Mouse (Mus musculus): ENCODE data around the gene Fgr.

Gene Fgr

DNA sequence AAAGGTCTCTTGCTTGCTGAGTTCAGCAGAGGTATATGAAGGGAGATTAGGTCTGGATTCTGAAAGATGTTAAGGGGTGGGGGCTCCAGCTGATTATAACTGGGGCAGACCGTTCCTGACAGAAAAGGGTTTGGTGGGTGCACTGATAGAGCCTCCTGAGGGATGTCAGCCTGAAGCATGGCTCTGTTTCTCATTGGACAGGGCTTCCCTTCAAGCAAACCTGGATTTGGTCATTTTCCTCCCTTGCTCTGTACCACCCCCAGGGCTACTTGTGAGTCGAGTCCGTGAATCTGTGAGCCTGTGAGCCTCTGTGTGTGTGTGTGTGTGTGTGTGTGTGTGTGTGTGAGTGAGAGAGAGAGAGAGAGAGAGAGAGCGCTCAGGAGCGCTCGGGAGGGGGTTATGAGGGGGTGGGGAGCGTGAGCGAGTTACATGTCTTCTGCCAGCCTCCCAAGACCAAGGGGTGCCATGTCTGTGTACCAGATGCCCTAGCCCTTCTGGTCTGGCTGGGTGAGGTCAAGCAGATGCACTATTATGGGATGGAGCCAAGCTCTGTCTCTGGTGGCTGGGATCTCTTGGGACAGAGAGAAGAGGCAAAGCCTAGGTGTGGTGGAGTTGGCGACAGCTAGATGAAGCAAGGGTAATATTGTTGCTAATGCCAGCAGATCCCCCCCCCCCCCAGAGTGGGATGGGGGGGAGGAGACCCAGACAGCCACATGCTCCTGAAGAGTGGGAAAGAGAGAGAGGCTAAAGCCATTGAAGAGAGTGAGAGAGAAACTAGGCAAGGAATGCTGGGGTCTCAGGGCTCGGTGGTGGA is 41.2 kb downstream of the Fgr start:
- no peak for DNase-seq (ENCODE audit: low read depth, low spot score)

DNA sequence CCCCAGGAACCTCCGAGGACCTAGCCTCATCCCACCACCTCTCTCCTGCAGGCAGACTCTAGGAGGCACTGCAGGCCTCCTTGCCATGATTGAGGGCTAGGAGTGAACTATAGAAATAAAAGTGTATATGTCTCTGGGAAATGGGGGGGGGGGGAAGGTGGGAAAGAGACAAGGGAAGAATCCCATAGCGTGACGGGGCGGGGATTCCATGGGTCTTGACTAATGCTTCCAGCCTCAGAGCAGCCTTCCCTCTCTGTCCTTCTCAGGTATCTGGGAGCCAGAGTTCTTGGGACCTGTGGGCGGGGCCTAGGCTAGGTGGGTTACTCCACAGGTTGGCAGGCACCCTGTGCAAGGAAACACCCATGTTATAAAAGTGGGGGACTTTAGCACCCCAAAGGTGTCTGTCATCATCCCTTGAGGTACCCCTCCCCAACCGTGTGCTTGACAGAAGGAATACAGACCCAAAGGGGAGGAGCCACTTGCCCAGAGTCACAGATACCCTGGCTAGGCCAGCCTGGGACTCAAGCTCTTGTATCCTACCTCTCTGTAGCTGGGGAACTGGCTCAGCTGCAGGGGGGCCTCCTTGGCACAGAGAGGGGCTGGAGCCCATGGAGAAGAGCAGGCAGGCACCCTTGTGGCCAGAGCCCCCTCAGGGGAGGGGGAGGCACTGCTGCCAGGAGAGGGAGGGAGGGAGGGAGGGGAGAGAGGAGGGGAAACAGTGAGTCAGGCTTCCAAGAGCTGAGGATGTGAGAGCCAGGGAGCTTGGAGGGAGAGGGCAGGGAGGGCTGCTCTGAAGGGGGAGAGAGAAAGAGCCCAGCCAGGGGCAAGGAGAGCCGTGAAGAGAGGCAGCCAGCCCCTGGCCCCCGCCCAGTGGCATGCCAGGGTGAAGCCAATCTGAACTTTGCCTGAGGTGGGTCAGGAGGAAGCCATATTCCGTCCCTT is 42.1 kb downstream of the Fgr start:
- no peak for DNase-seq (ENCODE audit: low read depth, low spot score)

DNA sequence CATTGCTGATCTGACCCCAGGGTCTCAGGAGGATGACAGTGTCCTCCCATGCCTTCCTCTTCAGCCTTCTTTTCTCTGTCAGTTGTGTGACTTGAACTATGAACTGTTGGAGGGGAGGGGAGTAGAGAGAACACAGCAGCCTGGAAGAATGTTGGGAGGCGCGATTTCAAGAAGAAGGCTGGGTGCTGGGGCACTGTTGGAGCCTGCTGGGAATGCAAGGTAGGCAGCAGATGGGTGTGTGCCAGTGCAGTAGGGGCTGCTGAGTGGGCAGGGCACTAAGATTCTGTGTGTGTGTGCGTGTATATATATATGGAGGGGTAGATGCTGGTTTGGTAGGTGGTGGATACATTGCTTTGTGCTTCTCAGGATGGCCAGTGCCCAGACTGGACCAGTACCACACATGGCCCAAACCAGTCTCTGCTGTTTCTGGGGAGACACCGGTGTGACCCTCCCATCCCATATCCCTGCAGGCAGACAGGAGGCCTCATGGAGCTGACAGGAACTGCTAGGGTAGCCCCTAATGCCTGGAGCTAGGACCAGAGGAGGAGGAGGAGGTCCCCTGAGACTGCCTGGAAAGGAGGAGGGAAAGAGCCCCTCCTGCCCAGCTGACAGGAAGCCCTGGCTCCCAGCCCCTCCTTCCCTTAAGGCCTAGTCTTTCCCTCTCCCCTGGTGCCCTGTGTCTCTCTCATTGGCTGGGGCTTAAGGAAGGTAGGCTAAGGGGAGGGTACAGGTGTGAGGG is 43.0 kb downstream of the Fgr start:
- no peak for DNase-seq (ENCODE audit: low read depth, low spot score)

DNA sequence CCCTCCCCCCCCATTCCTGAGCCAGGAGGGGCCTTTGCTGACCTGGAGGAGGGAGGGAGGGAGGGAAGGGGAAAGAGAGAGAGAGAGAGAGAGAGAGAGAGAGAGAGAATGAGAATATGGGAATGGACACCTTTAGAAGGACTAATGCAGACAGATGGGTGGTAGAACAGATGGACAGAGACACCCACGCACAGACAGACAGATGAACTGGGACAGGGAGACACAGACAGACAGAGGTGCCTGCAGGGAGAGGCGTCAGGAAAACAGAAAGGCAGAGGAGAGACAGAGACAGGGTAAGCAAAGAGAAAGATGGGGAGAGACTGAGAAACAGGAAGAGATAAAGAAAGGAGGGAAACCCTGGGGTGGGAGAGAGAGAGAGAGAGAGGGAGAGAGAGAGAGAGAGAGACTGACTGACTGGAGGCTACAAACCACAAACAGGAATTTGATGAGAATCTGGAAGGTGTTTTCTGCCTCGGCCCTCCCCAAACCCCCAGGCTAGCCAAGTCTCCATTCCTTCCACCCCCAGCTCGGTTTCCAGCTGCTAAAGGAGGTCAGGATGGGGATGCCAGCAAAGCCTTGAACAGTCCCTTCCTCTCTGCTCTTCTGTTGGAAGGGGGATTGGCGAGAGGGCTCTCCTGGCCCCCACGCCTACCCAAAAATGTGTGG is 43.8 kb downstream of the Fgr start:
- no peak for DNase-seq (ENCODE audit: low read depth, low spot score)

DNA sequence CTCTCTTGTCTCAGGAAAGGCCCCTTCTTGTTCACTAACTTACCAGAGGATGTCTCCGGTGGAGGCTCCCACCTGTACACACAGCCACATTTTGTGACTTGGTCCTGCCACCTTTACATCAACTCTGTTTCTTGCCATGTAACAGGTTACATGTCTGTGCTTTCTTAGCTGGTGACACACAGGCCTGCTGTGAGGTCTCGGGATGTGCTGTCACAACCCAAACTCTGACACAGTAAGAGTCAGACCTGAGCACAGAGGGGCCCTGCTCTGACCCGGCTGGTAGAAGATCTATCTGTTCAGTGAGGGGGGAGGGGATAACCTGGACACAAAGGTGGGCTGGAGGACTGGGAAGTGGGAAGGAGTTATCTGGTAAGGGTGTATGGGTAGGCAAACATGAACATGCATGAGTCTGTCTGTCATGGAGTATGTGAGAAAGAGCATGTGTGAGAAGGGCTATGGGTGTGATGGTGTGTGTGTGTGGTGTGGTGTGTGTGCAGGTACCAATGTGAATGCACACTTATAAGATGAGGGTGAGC is 44.4 kb downstream of the Fgr start:
- DNase-seq (ENCODE audit: low read depth, low spot score), result no peak

DNA sequence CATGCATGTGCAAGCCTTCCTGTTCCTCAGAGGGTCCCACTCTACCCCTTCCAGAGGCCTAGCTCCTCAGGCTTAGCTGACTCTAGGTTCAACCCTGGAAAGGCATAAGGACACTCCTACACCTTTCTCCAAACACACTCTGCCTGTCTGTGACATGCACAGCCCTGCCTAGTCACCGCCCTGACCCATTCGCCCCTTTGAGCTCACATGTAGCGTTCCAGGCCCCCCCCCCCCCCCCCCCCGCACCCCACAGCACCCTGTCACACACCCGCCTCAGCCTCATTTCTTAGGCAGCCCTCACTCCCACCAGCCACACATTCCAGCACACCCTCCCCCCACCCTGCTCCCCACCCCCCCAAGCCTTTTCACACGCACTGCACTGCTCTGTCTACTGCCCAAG is 46.8 kb downstream of the Fgr start:
- DNase-seq (ENCODE audit: low read depth, low spot score), result peak; percentile 14

DNA sequence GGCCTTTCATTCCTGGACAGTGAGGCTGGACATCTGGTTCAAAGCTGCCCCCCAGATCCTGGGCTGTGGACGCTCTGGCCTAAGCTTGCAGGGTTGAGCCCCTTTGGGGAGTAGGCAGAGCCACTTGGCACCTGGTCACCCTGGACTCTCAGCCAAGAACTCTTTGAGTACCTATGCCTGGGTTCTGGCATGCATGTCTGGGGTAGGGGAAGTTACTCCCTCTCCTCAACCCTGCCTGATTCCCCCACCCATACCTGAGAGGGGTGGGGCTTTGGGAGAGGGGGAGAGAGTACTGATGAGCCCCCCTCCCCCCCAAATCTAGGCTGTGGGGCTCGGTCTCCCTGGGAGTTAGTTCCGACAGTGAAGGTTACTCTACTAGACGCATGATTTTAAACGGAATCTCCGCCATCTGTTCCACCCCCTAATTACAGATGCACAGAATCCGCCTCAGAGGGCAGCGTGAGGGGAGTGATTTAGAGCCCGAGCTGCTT is 47.3 kb downstream of the Fgr start:
- peak; percentile 75 for DNase-seq (ENCODE audit: low read depth, low spot score)

DNA sequence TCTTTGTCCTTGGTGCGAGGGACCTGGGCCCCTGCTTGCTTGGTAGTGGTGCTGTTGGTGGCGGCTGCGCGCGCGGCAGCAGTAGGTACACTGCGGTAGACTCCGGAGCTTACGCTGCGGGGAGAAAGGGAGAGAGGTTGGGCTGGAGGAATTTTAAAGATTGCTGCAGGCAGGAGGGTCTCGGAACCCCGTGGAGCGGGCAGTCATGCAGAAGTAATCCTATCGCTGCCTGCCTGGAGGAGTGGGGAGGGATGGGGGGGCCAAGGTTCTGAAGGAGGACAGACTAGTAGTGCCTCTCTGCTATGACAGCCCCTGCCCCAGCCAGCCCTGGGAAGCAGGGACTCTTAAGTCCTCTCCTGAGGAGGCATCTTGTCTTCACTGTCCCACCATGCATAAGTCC is 48.3 kb downstream of the Fgr start:
- peak; percentile 66 for DNase-seq (ENCODE audit: low read depth, low spot score)

DNA sequence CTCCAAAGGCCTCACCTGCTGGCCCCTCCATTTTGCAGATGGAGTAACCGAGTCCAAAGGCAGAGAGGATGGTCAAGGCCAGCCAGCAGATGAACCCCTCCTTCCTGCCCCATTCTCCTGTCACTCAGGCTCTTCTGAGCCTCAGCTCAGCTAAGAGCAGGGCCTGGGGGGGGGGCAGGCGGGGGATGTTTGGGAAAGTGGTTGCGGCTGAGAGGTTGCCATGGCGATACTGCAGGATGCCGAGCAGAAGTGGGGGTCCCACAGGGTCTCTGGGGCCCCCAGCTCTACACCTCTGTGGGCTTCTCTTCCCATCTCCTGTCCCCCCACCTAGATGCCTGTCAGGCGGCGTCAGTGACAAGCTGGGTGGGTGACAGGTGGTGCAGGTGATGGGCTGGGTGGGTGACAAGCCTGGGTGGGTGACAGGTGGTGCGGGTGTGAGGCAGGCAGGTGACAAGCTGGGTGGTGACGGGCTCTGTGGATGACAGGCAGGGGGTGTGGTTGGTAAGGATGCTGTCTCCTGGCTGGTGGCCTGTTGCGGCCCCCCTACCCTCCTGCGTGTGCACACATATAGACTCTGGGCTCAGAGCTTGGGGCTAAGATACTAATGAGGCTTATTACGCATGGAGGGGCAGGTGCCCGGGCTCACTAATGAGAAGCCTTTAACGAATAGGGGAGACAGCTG is 49.2 kb downstream of the Fgr start:
- DNase-seq (ENCODE audit: low read depth, low spot score), result no peak

DNA sequence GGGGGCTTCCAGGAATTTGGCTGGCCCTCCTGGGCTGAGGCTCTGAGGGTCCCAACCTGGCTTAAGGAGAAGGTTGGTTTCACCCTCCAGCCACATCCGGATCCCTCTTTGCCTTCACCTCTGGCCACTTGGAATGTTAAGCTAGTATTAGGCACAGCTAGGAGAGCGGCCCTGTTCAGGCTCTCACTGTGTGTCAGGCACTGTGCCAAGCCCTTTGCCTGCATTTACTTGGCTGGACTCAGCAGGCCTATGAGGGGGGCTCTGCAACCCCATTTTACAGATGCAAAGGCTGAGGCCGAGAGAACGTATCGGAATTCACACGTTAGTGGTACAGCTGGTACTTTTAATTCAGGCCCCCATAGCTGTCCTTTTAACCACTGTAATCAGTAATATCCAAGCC is 49.7 kb downstream of the Fgr start:
- no peak for DNase-seq (ENCODE audit: low read depth, low spot score)

DNA sequence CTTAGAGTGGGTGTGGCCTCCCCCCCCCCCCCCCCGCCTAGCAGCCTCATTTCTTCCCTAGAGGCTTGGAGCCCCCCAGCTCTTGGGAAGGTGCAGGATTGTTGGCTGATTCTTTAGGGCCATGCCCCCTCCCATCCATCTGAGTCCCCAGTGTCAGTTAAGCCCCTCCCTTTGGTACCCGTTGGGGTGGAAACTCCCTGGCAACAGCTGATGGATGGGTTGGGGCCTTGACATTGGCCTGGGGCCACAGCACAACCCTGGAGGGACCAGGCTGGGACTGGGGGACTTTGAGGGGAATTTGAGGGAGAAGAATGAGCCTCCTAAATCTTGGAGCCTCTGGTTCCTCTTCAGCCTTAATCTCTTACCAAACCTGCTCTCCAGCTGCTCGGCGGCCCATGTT is 50.5 kb downstream of the Fgr start:
- no peak for DNase-seq (ENCODE audit: low read depth, low spot score)

DNA sequence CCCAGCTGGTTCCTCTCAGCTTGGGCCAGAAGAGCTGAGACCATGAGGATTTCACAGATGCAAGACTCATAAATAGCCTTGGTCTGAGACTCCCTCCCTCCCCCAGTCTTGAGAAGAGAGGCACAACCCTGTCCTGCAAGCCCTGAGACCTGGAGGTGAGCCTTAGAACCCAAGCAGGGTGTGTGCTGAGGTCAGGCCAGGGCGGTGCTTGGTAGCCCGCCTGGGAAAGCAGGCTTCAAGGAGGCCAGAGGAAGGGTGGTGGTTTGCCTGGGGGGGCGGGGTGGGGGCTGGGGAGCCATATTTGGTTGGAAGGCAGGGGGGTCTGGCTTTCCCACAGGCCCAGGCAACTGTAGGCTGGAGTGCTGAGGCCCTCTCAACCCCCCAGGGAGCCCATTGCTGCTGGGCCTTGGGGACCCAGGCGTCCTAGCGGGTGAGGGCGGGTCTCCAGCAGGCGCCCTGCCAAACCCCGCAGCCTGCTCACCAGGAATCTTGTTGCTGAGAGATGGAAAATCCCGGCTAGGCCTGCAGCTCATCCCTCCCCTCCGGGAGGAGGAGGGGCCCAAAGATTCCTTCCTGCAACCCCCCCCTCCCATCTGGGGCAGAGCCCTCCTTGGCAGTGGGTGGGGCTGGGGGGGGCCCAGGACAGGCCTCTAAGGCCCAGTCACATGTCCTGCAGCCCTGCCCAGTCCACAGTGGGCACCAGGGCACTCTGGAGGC is 51.2 kb downstream of the Fgr start:
- no peak for DNase-seq (ENCODE audit: low read depth, low spot score)

DNA sequence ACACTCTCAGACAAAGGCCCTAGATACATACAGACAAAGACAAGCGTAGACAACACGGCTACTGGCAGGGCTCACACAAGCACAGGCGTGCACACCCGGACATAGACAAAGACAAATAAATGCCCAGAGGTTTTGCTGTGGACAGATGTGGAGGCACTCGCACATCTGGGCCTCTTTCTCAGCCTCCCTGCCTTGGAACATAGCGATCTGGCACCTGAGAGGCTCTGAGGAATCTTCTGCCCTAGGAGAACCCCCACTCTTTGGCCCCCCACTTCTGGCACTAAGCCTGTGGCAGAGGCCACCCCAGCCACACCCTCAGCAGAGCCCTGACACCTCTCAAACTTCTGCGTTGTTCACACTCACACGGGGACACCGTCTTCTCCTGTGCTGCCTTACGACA is 52.4 kb downstream of the Fgr start:
- no peak for DNase-seq (ENCODE audit: low read depth, low spot score)

DNA sequence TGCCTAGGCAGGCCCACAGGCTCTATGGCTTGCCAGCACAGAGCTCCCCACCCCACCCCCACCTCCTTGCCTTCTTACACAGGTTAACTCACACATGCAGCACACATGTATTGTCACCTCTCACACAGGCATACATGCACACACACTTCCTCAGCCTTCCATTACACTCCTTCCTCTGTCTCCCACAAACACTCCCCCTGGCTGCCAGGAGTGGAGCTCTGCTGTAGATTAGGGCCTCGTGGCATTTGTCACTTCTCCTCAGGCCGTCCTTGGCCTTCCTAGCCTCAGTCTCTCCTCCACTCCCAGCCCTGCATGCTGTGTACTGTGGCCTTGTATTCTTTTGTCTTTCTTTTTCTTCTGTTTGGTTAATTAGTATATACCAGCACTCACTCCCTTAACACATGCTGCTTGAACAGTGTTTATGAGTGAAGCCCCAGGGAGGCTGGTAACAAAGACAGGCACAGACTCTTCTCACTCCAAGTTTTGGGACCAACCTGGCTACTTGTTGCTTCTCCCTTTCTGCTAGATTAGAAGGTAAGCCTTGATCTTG is 53.0 kb downstream of the Fgr start:
- no peak for DNase-seq (ENCODE audit: low read depth, low spot score)

DNA sequence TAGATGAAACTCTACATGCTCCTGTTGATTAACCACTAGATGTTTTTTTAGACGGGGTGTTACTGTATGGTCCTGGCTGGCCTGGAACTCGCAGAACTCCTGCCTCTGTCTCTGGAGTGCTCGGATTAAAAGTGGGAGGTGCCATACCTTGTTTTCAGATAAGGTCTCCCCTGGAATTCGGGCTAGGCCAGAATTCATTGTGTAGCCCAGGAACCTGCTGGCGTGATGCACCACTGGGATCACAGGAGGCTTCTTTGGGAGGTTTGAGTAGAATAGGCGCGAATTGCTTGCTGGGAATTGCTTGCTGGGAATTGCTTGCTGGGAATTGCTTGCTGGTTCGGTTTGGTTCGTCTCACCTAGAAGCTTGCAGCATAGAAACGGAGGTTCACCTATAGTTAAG is 53.8 kb downstream of the Fgr start:
- peak; percentile 94 for DNase-seq (ENCODE audit: low read depth, low spot score)

DNA sequence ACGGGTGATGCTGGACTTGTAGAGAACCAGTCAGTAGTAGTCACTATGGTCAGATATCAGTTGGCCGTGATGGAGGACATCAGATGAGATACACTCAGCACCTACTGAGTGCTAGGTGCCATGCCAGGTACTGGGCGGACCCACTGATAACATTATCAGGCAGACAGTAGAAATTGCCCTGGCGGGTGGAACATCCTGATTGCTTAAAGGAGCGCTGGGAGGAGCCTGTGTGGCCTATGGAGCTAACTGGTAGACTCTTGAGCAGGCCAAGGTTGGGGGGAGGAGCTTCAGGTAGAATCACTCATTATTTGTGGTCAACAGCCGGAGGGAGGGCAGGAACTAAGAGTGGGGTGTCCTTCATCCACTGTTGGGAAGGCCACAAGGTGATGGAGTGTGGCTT is 54.3 kb downstream of the Fgr start:
- DNase-seq (ENCODE audit: low read depth, low spot score), result peak; percentile 82

DNA sequence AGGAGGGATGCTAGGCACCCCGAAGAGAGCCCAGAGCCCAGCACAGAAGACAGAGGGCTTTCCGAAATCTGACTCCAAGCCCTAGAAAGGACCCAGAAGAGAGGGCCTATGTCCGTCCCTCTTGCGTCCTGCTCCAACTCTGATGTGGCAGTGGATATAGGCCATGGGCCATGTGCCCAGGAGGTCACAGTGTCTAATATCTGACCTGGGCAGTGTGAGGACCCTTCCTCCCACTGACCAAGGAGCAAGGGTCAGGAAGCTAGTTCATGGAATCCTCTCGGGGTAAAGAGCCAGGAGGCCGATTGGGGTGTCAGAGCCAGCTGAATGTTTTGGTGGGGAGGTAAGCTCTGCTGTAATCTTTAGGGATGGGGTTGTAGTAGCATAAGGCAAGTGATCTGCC is 55.0 kb downstream of the Fgr start:
- DNase-seq (ENCODE audit: low read depth, low spot score), result no peak

DNA sequence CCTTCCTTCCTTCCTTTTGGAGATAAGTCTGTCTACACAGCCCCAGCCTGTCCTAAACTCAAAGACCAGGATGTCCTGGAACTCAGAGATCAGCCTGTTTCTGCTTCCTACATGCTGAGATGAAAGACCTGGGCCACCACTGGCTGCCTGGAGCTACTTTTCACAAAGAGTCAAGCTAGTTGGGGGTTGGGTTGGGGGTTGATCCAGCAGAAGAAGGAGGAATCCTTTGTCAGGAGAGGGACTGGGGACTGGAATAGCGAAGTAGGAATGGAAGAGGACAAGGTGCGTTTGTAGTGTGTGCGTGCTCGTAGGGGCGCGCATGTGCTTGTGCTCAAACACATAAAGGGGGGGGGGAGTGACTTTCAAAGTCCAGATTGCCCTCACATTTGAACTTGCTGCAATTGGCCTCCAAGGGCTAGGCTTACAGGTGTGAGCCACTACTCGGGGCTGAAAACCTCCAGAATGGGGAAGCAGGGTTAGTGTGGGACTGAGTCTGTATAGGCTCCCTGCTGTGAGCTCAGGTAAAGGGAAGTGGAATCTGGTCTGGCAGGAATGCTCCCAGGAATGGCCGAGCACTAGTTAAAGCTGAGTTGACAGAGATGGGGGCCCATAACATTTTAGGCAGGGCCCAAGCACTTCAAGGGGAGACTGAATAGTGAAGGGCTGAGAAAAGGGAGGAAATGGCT is 58.7 kb downstream of the Fgr start:
- peak; percentile 64 for DNase-seq (ENCODE audit: low read depth, low spot score)

DNA sequence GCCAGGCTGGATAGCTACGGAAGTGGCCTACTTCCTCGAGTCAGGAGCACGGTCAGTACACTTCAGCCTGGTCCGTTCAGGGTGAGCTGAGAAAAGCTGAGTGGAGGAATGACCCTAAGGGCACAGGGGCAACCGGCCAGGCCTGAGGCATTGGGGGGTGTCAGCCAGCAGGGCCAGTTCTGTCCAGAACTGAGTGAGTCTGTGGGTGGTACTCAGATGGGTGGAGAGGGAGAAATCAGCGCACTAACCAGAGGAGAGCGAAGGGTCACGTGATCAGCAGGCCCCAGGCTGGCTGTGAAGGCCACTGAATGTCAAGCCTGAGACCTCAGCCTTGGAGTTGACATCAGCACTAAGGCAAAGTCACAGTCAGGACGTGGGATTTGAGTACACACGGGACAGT is 60.6 kb downstream of the Fgr start:
- no peak for DNase-seq (ENCODE audit: low read depth, low spot score)
